Mouse (Mus musculus): ENCODE results near the gene Trim71.

DNA sequence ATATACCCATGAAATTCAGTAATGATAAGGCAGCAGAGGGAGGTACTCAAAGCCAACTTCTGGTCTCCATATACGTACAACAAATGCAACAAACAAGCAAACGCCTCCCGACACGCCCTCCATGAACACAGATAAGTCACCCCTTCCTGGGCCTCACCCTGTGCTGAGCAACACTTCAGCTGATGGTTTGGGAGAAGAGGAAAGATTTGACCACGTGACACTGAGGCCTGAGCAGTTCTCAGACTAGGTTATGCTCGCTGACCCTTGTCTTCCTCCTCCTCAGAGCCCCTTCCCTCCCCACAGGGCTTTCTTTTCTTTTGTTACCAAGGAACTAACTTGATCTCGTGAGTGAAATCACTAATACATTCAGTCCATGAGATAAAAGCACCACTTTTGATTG is 97.3 kb downstream of the Trim71 start:
- TF ChIP-seq CTCF (IDR thresholded peaks at IDR 0.05; ENCODE audit: insufficient read depth, low read depth, low read length) (no peak), POLR2A (IDR thresholded peaks at IDR 0.05; ENCODE audit: insufficient read depth, low read depth, low read length) (no peak)

All from olfactory bulb, adult 2 months (tissue).